Mouse (Mus musculus) CD8-positive naive resting alpha-beta T cell, adult 2 months (primary cell): ENCODE results near the gene Zfp704.

Experiments used
- DNase-seq, 2 experiments: peaks; one replicate each; pipeline ENCODE4 v3.0.0; 2022; ENCODE audit warnings: low read depth in 2 of 2, low spot score in 2 of 2

Gene Zfp704

DNA sequence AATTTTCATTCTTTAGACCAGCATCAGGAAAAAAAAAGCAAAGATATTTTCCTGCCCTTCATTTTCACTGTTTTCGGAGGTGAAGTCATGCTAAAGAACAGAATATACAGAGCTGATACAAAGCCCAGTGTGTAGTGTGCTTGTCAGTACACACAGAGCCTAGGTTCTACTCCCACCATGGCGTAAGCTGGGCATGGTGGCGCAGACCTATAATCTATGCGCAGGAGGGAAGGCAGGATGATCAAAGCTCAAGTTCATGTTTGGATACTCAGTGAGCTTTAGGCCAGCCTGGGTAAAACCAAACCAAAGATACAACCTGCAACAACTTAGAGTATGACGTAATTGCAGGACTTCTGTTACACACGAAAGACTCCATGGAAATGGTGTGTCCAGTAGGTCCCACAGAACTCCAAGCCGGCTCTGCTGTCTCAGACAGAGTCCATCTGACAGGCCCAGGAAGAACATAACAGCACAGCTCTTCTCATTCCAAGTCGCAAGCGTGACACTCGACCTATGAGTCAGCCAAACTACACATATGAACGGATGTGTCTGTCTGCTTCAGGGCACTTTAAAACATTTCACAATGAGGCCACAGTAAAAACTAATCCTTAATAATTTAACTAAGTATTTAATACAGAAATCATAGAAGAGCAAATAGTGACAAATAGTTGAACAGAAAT lies 47.1 kb downstream of the Zfp704 start:
- DNase-seq, result no peak

DNA sequence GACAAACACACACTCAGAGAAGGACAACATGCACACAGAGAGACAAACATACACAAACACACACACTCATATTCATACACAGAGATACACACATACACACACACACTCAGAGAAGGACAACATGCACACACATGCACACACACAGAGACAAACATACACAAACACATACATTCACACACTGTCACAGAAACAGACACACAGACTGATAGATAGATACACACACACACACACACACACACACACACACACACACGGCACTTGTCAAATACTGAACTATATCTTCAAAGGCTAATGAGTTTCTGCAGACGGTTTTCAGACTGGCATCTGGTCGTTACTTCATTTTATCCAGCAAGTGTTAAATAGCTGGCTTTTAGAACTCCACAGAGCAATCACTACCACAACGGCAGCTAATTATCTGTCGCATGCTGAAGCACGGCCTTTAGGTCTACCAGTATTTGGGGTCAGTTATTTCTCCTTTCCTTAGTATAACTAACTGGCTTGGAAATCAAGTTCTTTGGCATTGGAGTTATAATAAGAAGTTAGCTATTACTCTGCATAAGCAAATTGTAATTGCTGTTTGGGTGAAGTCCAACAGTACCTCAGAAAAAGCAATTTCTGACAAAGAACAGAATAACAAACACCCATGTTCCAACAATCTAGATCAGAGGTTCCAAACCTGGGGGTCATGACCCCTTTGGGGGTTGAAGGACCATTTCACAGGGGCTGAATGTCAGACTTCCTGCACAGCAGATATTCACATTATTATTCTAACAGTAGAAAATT lies 51.9 kb downstream of the Zfp704 start:
- no peak for DNase-seq

DNA sequence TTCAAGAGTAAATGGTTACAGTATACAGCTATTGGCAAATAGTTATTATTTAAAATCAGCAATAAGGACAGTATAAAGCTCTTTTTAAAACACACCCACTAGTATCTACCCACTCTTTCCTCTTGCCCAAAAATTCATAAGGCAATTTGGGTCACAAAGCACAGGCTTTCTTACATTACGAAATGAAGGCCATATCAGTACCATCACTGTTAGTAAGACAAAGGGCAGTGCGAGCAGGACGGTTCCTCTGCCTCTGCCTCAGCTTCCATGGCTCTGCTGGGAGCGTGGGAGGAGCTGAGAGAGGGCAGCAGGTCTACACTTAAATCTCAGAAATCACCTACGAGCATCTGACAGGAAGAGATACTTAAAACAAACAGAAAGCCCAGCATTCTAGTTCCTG lies 53.7 kb downstream of the Zfp704 start:
- DNase-seq, result no peak

GRCm38 (mm10) chr3:9554916-9555315 lies 55.0 kb downstream of the Zfp704 start:
- DNase-seq, result no peak

DNA sequence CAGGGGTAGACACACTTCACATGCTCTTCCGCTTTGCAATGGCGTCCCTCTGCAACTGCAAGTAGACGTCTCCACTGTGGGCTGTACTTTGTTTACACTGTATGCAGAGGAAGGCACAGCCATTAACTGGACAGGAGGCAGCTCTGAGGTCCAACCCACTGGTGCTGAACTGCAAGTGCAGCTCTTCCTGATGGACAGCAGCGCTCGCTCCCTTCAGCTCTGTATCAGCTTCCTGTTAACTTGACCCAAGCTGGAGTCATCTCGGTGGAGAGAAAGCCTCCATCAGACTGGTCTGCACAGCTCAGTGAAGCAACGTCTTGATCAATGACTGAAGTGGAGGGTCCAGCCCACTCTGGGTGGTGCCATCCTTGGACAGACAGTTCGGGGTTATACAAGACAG lies 57.6 kb downstream of the Zfp704 start:
- no peak for DNase-seq

- no peak for DNase-seq
These were observed 59.0 kb downstream of the Zfp704 start for GRCm38 (mm10) chr3:9550930-9551329.

GRCm38 (mm10) chr3:9549815-9550214 lies 60.1 kb downstream of the Zfp704 start:
- peak; percentile 3 to 7 for DNase-seq

- DNase-seq, result no peak
These were observed 61.7 kb downstream of the Zfp704 start for GRCm38 (mm10) chr3:9548188-9548587.

GRCm38 (mm10) chr3:9546882-9547620 lies 62.8 kb downstream of the Zfp704 start:
- DNase-seq, result no peak

- DNase-seq, result no peak
These were observed 65.5 kb downstream of the Zfp704 start for GRCm38 (mm10) chr3:9544421-9544820.

DNA sequence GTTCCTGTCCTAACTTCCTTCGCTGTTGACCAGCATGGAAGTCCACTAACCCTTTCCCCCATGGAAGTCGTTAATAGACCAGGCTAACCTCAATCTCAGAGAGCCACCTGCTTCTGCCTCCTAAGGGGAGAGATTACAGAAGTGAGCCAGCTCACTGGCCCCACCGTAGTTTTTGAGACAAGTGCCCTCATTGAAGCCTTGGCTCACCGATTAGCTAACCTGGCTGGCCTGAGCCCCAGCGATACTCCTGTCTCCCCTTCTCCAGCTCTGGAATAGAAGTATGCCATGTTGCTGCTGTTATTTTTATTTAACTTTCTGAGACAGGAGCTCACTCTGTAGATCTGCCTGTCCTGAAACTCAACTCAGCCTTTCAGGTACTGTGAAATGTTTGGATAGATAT lies 66.0 kb downstream of the Zfp704 start:
- DNase-seq, result no peak

DNA sequence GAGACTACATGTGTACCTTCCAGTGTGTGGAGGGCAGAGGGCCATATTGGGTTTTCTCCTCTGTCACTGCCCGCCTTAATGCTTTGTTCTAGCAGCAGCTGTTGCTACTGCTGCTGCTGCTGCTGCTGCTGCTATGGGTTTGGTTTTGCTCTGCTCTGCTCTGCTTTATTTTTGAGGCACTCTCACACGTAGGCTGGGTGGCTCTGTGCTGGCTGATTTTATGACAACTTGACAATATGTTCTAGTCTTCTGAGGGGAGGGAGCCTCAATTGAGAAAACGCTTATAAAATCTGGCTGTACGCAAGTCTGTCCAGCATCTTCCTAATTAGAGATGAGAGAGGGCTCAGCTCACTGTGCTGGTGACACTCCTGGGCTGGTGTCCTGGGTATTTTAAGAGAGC lies 66.4 kb downstream of the Zfp704 start:
- DNase-seq, result no peak

DNA sequence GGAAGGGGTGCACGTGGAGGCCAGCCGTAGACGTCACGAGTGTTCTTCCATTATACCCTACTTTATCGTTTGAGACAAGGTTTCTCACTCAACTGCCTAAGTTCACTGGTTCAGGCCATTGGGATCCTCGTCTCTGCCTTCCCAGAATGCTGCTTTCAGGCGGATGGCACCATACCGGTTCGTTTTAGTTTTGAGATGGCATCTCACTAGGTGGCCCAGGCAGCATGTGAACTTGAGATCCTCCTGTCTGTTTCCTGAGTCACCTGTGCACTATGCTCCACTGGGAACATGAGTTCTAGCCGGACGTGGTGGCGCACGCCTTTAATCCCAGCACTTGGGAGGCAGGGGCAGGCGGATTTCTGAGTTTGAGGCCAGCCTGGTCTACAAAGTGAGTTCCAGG lies 68.3 kb downstream of the Zfp704 start:
- no peak for DNase-seq

DNA sequence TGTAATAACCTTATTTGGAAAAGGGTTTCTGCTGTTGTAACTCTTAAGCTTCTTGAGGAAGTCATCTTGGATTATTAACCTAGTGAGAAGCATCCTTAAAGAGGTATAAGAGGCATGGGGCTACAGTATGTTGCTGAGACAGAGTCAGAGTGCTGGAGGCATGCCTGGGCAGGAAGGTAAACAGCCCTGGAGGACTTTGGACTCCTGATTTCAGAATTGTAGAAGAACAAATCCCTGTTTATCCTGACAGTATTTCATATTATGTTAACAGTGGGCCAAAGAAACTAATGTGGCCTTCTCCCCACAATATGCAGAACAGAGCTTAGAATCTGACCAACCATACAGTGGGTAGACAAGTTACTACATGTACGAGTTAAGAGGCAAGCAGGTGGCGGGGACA lies 71.4 kb downstream of the Zfp704 start:
- DNase-seq, result no peak

DNA sequence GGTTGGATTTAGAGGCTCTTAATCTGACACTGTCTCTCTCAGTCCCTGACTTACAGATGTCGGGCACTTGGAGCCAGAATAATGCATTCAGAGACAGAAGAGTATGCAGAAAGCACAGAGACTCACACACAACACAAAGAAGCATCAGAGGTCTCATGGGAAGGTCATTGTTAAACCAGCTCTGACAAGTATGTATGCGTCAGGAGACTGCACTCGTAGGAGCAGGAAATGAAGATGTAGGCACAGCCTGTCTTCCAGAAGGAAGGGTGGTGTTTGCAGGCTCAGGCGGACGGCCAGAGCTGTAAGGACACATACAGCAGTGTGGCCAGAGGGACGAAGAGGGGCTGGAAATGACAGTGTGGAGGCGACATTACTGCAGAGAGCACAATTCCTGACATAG lies 72.0 kb downstream of the Zfp704 start:
- DNase-seq, result no peak

- no peak for DNase-seq
These were observed 79.6 kb downstream of the Zfp704 start for GRCm38 (mm10) chr3:9530097-9530780.

GRCm38 (mm10) chr3:9524429-9524828 lies 85.5 kb downstream of the Zfp704 start:
- DNase-seq, result no peak

DNA sequence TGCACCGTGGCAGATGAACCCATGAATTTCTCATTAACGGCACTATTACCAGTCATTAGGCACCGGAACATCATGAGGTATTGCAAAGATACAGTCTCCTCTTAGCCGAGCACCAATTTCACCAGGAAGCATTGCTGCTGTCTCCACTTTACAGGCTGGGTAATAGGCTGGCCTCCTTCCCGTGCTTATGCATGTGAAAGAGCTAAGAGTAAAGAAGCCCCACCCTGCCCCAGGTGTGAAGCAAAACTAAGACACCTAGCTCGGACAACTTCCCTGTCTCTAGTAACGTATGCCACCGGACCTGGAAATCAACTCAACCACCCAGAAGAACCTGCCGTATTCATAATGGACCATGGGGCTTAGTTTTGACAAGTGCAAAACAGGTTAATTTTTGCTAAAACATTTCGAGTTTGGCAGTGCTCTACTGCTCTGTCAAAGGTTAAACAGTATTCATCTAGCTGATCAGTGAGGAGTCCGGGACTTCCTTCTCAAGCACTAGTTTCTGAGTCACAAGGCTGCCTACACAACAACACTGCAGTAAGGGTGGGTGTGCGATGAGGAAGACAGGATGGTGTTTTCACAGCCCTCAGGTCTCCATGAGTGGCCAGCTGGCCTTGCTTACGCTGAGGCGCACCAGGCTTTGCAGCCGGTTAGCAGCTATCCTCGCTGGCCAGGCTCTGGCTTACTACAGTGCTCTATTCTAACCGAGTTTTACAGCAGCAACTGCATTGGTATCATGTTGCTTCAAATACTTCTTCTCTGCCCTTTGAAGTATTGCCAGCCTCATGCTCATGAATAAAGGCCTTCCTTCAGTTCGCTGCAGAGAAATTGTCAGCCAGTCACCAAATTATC lies 86.6 kb downstream of the Zfp704 start:
- DNase-seq, result no peak

DNA sequence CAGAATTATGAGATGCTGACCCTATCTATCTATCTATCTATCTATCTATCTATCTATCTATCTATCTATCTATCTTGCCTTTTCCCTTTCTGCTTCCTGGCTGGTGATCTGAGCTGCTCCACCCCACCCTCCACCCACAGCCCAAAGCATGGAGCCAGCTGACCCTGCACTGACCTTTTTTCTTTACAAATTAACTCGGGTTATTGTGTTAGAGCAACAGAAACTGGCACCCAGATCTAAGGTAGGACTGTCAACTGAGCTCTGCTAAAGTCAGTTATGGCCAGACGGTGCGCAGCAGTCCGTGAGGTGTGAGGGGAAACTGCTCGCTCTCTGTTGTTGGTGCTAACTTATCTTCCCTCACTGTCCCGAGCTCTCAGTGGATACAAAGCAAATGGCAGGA lies 87.9 kb downstream of the Zfp704 start:
- no peak for DNase-seq

DNA sequence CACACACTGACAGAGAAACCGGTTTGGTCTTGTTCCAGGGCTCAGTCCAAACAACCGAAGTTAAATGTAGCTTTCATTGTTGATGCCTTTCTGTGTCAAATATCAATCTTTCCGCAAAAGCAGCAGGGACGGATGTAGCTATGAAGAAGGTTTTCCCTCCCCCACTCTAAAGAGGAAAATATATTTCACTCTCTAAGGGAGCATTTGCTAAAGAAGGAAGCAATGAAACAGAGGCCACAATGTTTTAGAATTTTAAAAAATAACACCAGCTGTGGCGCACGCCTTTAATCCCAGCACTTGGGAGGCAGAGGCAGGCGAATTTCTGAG lies 89.2 kb downstream of the Zfp704 start:
- DNase-seq, result no peak
